Mouse (Mus musculus) thymus, postnatal 0 days (tissue): ENCODE data around the gene Neurl3. TPM values are rescaled to one million over a fixed set of nuclear protein-coding genes. Genes with fewer than 3 reads are reported as not detected.
A peak's percentile ranks its signal among the peaks of the same experiment; 100 is the strongest.

ENCODE experiments used
- DNase-seq: peaks from one replicate; pipeline ENCODE4 v3.0.0-alpha.2; 2015; ENCODE audit warnings: low spot score
- polyA plus RNA-seq: library from polyadenylated mRNA; unstranded; fragments of >200 nt; fragmentation: Nextera tagmentation; extraction: Ambion mirVana; gene quantifications from 2 replicates; pipeline ENCODE4 v1.2.1, GENCODE M21; 2015

Gene Neurl3
- polyA plus RNA-seq, result 3.8 and 4.4 TPM in 2 replicates

DNA sequence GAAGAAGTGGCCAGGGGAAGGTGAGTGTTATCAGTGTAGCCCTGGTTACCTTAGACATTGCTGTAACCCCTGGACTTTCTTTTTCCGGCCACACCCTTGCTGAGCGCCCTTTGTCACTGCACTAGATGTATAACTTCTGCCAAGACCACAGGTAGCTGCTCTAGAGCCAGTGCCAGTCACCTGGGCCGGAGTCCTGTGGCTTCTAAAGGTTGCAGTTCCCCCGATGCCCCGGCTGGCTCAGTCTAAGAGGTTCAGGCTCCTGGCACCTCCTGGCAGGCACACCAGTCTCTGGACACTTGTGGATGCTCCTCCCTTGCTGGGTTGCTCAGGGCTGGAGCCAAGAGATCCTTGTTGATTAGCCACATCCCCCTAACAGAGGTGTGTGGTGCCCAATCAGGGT is at the start of gene Neurl3:
Gene Neurl3 (minus strand): TSS at position 225 of the 400 bp plus-strand sequence.
- DNase-seq, result no peak

DNA sequence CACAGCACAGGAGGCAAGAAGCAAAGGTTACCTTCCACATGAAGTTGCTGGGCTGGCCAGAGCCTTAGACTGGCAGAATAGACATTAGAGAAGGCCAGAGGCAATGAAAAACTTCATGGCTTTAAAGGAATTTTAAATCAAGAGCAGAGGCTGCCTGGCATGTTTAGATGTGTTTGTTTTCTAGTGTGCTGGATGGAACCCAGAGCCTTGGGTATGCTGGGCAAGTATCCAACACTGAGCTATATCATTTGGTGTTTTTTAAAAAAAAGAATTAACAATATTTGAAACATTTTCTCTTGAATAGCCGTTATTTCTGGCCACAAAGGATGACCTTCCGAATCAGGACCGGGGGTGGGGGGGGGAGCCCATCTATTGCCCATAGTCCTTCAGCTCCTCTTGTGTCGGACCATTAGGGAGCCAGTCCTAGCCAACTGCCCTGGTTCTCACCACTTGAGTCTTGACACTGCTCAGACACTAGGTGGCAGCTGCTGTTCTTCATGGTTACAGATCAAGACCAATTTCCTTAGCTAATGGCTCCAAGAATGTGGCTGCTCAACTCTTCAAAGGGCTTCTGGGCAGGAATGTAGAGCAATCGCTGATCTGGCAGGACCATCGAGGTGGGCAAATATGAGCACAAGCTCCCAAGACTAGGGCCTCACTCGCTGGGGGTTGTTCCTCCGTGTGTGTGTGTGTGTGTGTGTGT is 49.4 kb upstream of the Neurl3 start:
- peak; percentile 28 for DNase-seq

DNA sequence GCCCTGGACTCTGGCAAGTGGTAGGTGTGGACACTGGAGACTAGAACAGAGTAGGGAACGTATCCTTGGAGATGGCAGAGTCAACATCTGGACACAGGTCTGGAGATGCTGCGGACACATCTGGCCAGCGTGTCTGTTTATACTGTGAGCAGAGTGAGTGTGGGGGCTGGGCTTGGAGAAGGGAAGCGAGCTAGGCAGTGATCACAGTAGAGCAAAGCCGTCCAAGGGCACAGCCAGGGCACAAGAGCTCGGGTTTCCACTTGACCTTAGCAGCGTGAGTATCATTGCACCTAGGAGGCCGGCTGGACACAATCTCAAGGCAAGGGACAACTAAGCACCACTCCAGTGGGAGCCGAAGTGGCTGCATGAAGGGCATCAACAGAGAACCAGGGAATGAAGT is 48.6 kb upstream of the Neurl3 start:
- no peak for DNase-seq

DNA sequence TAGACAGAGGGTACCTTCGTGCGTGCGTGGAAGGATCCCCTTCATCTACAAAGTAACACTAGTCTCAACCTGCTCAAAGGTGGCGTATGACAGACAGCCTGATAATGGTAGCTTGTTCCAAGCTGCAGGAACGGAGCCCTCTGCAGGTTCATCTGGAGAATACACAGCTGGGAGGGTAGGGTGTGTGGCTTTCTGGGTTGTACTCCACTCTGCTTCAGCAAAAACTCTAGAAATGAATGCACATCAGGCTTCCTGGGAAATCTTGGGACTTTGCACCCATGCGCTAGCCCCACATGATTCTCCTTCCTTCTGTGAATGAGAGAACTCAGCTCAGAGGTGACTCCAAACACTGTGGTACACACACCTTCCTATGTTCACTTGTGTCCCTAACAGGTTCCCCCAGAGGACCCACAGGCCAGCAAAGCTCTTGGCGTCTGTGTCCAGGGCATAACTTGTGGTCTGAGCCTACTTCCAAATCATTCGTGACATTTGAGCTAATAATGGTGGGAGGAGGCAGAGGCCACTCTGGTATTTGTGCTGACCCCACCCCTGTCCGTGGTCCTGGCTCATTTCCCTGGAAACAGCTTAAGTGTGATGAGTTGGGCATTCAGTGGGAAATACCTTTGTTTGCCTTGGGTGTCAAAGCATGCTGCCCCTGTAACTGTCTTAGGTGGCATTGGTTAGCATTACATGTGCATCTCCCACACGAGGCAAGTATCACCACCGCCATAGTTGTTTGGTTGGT is 47.5 kb upstream of the Neurl3 start:
- peak; percentile 42 for DNase-seq

DNA sequence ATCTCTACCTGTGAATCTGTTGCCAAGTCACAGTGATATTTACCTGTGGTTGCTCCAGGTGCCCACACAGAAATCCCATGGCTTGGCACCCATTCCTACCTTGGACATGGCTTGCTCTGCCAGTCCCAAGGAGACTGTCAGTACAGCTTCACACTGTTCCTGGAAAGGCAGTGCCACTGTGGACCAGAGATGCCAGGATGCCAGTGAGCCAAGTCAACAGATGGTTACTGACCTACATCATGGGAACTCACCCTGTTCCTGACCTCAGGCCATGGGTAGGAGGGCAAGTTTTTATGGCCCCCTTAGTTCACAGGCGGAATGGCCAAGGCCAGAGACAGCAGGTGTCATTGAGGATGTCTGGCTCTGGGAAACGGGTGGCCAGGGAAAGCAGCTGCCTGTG is 46.7 kb upstream of the Neurl3 start:
- no peak for DNase-seq

DNA sequence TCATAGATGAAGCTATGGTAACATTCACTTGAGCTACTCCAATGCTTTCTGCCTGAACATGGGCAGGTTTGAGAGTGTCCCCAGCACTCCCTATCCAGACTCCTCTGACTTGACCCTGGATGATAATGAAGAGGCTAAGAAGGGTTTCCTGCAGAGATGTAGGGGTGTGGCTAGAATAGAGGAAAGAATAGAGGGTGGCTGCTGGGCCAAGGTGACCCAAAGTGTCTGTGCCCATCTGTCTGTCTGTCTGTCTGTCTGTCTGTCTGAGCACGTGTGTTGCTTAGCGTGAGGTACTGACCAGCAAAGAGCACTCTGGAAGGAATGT is 41.3 kb upstream of the Neurl3 start:
- DNase-seq, result no peak

DNA sequence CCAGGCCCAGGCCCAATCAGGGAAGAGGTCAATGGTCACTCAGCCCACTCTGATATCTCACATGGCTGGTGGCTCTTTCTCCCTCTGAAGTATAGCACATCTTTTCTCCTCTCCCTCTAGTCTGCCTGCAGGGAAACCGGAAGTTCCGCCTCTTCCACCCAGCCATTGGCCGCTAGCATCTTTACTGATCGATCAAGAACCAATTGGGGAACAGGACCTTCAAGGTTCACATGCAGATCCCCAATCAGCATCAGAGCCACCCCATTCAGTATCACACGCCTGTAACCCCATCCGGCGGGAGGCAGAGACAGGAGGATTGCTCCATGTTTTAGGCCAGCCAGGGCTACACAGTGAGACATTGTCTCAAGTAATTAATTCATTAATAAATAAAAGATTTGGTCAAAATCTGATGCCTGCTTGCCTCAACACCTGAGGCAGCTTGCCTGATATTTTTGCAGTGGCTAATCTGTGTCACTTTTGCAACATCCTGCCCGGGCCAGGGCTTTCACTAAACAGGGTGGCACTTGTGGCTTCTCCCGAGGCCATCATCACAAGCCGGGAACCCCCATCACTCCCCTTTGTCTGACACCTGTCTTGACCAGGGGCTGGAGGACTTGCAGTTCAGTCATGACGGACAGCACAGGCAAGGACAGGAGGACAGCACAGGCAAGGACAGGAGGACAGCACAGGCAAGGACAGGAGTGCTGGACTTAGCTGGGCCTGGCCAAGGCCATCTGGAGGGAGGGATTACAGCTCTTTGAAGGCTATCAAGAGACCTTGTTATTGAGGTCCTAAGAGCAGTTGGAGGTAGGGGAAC is 40.7 kb upstream of the Neurl3 start:
- no peak for DNase-seq

DNA sequence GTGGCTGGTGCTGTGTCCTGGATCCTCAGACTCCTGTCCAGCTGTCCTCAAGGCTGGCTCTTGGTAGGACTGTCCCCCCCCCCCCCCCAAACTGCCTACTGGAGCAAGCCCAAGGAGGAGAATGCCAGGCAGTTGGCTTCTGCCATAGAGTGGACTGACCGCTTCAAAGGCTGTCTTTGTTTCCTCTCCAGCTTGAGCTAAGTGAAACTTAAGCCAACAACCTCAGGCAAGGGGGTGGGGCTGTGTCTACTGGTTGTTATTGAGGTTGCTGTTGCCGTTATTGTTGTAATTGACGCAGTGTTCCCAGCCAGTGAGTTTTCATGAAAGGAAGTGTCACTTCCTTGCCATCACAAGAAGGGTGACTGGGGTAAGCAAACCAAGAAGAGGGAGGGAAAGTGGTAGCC is 35.0 kb upstream of the Neurl3 start:
- peak; percentile 56 for DNase-seq

DNA sequence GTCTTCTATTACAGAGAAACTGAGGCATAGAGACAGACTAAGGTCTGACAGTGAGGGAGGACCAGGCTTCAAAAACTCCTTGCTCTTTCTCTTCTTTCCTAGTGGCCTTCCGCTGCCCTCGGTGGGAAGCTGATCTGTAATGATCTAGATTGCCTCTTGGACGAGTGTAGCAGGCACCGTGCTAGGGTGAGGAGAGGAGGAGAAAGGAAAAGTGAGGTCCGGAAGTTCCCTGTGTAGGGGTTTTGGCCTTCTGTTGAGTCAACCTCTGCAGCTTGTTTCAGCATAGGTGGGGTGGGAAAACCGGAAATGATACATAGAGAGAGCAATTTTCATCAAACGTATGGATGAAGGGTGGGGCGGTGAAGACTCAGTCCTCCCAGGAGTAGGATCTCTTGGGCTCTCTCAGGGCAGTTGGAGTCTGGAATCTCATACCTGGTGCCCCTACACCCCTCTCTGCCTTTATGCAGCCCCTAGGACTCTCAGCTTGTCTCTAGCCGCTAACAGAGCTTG is 34.5 kb upstream of the Neurl3 start:
- DNase-seq, result peak; percentile 25

DNA sequence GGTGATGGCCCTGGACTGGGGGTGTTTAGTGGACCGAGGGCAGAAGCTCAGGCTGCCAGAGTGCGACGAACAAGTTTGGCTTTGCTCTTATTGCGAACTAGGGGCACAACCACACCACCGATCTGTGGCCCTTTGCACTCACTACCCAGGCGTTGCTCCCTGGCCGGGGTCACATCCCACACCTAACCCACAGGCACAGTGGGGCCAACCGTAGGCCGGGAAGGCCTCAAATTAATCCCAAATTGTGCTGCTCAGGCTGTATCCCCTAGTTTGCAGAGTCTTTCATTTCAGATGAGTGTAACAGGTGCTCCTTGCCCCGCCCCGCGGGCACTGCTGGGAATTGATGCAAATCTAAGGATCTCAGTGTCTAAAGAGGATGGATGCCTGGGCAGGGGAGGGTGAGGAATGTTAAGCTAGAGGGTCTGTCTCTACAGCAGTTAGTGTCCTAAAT is 34.0 kb upstream of the Neurl3 start:
- DNase-seq, result peak; percentile 34

DNA sequence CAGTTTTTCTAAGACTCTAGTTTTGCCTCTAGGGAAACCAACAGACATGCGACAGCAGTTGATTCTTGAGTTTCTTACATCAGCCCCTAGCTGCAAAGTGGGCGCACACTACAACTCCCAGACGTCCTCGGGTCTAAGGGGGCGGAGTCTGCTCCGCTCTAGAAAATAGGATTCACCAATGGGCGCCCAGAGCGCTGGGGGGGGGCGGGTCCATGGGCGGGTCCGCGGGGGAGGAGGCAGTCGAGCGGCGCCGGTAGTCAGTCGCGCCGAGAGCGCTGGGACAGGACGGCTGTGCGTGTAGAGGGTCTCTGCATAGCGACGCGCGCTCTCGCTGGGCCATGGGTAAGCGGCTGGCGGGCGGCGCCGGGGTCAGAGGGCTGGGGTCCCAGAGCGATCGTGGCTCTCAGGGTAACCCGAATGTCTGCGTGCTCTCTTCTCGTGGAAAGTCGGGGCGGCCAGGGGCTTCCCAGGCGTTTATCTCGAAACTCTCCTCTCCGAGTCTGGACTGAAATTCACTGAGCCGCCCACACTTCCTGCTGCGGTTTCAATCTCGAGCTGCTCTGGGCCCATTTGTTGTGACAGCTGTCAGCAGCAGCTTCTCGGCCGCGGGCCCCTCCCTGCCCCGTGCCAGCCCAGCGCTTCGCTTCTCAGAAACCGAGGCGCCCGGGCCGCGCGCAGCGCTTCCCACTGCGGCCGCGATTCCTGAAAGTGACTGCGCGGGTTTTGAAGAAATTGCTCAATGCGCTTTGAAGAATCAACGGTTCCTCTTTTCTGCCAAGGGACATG is 33.2 kb upstream of the Neurl3 start, which contains the start of gene Arid5a:
Gene Arid5a (plus strand): TSS at position 239 of the 786 bp plus-strand sequence.
- DNase-seq, result peak; percentile 96

DNA sequence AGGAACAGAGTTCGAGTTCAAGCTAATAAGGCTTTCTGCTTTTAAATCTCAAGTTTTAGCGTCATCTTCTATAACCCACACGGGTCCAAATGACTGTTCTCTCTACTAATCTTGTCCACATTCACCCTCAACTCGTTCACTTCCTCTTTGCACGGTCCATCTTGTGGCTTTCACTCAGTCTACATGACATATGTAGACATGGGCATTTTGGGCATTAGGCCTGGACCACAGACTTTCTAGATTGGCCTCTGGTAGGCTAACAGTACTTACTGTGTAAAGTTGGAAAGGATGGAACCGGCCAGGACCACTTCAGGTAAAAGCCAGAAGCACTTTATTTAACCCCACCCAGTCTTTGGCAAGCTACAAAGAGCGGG is 32.6 kb upstream of the Neurl3 start:
- no peak for DNase-seq

DNA sequence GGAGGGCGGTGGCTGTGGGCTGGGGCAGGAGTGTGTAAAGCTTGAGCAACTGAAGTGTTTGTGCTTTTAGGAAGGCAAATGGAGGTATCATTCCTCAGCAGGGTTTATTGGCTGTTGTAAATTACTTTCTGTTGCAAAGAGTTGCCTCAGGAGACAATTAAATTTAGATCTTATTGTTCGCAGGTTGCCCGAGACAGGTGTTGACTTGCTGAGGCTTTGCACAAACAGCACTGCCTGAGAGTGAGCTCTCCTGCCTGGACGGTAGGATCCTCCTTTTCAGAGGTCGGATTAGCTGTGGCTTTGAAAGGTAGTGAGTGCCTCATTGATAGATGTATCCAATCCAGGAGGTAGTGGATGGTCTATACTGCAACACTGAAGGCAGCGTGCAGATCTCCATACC is 31.6 kb upstream of the Neurl3 start:
- DNase-seq, result no peak

DNA sequence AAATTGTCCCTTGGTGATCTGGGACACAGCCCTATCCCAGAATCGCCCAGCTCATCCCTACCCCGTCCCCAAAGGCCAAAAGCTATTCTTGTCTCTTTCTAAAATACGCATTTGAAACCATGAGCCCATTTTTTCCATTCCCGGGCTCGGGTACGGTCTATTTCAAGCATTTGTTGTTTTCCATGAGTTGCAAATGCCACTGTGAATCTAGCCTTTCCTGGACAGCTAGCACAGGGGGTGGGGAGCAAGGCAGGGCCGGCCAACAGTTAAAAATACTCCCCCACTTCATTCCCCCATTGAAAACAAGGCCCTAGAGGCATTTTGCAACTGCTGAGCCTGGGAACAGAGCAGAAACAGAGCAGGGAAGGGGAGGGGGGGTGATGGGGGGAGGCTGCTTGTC is 30.3 kb upstream of the Neurl3 start:
- DNase-seq, result no peak

DNA sequence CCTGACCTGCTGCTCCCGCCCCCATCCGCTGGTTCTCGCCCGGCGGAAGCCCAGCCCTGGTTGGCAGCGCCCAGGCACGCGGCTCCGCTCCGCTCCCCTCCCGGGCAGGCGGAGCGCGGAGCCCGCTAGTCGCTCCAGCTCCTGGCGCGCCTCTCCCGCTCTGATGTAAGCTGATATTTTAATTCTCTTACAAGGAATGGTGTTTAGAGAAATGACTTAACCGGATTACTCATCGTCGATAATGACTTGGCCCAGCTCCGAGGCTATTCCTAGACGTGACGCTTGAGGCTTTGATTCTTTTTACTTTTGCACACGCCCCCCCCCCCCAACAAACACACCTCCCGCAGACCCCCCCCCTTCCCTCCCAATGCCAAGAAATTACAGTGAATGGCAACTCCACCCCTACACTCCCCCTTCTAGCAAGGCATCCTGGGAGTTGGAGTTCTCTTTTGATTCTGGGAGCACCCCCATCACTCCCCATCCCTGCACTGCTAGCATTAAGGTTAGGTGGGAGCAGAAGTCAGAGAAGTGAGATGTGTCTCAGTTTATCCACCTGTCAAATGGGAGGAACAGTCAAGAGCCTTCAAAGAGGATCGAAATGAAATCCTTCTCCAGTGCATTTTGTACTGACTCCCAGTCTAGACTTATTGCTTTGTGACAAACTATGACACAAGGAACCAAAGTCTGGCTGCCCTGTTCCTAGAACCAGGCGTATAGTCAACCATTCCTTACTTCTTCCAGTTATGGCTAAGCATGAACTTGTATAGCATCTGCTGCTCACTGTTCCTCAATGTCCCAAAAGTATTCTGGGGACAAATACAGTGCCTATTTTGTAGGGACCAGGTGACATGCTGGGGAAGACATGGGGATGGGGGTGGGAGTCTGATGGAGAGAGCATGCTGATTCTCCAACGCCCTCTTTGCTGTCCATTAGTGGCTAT is 29.2 kb upstream of the Neurl3 start:
- DNase-seq, result peak; percentile 31

DNA sequence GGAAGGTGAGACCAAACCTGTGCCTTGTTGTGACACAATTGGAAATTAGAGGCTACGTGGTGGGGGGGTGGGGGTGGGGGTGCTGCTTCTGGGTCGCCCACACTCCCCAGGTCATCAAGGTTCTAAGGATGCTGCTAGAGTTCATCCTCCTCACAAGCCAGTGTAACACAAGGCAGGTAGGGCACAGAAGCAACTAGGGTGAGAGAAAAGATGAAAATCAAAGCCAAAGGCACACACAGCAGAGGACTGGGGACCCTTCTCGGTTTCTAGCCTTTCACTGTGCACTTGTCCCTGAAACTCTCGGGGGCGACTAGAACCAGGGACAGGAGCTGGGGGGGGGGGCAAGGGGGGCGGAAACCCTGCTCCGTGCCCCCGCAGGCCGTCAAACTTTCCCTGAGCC is 28.5 kb upstream of the Neurl3 start:
- no peak for DNase-seq

DNA sequence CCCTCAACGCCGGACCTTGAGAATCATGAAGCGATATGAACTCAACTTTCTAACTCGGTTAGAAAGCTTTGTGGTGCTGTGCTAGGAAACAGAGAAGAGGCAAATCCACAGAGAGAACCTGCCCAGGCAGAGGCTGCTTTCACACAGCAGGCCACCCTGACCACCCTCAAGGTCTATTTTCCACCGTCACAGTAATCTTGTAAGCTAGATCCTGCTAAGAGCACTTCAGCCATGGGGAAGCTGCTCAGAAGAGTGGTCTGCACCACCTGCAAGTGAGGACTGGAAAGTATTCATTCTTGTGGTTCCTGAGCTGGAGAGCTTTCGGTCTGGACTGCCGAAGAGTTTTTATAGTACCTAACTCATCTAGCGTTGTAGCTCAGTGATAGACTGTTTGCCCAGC is 27.8 kb upstream of the Neurl3 start:
- DNase-seq, result no peak

DNA sequence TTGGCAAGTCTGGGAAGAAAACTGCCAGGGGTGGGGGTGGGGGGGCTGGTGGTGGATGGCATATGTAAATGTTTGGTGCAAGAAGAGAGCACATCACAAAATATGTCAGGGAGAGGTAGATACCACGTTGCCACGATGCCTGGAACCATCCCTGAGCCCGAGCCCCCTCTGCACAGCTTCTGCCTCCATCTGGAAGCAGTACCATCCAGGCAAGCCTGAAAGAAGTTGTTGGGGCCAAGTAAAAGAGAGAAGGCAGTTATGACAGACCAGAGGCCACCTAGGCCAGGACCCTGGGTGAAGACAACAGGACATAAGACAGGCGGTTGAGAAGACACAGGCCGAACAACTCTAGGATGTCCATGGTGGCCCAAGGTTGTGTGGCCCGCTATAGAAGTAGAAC is 26.0 kb upstream of the Neurl3 start:
- DNase-seq, result no peak

DNA sequence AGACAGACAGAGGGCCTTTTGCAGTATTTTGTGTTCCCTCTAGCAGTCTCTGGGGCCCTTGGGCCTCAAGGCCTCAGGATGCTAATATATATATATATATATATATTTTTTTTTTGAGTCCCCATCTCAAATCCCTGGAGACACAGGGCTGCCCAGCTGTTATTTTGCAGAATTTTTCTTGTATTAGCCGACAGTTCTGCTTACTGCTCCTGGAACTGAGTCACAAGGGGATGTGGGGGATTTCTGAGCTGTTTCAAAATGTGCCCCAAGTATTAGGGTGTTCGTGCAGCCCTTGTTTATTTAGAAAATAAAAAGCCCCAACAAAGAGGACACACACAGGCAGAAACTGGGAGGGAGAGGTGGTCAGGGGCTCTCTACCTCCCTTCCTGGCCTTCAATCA is 25.2 kb upstream of the Neurl3 start:
- DNase-seq, result no peak

DNA sequence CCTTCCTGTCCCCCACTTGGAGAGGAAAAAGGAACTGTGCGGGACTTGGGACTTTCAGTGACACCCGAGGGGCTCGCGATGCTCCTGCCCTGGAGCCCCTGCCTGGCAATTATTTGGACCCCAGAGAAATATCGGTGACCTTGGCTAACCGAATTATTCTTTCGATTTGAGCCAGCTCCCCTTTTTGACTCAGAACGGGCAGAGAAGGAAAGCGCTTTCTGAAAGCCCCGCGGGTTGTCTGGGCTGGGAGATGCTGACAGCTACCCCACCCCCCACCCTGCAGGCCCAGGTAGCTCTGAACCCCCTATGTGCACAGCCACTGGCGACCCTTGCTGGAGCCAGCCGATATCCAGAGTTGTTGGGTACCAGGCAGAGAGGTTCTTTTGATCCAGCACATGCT is 24.6 kb upstream of the Neurl3 start:
- no peak for DNase-seq
